Mouse (Mus musculus) heart, postnatal 10 days (tissue): ENCODE measurements around the gene Spint2. TPM values are rescaled to one million over a fixed set of nuclear protein-coding genes. Genes with fewer than 3 reads are reported as not detected.
A peak's percentile ranks its signal among the peaks of the same experiment; 100 is the strongest.
"Not testable (repeated sequence)": the region's sequence is repeated elsewhere in the genome, so short reads cannot be mapped to it uniquely, and the experiment has no call there.

Experiments used
- DNase-seq, 2 experiments: peaks; one replicate each; pipeline ENCODE4 v3.0.0; 2021
- intact Hi-C: fragments of 180-260 bp; cut with DNase I; formaldehyde crosslinking; loops from one replicate; pipeline ENCODE4 v1.15.1; 2025
- total RNA-seq, 2 experiments: library from RNA; stranded (reverse); gene quantifications; 2 replicates each; pipeline ENCODE4 v1.2.3; 2021

Gene Spint2
- total RNA-seq, 2 experiments from 2014 or later, result 53.3 to 62.7 TPM

- intact Hi-C loops, DNase-seq: not testable (repeated sequence)
These were observed 68.7 kb downstream of the Spint2 start for GRCm38 (mm10) chr7:29212775-29213560.

- intact Hi-C loops, result no loop called here
- peak in 1 of 2 experiments; percentile 17 for DNase-seq
These were observed 69.4 kb downstream of the Spint2 start for GRCm38 (mm10) chr7:29212199-29212765.

GRCm38 (mm10) chr7:29211415-29212198 lies 70.1 kb downstream of the Spint2 start:
- peak; percentile 88 to 89 for DNase-seq
- intact Hi-C loops, result no loop called here

GRCm38 (mm10) chr7:29211013-29211412 lies 70.7 kb downstream of the Spint2 start:
- intact Hi-C loops, DNase-seq: not testable (repeated sequence)

Other genes starting within 250 kb of the Spint2 start
- gene Ryr1, start 156.7 kb downstream of the Spint2 start, total RNA-seq, result under 1 TPM in 1 of 2 experiments, not detected in 1; 0.07 TPM
- 1 to 10 TPM; 1.1 to 2.1 TPM for gene Rasgrp4, start 147.1 kb downstream of the Spint2 start, total RNA-seq
- gene Fam98c, start 125.7 kb downstream of the Spint2 start, total RNA-seq, result 10 to 100 TPM; 13.7 to 15.4 TPM
- gene Ggn, start 111.7 kb downstream of the Spint2 start, total RNA-seq, result under 1 TPM; 0.55 to 0.57 TPM
- gene Spred3, start 111.5 kb downstream of the Spint2 start, total RNA-seq, result 1 to 10 TPM; 1.9 to 2.2 TPM
- 100 to 1,000 TPM; 173 to 179 TPM for gene Psmd8, start 101.2 kb downstream of the Spint2 start, total RNA-seq
- under 1 TPM; 0.45 to 0.67 TPM for gene Catsperg1, start 67.9 kb downstream of the Spint2 start, total RNA-seq
- 1 to 10 TPM; 4.2 to 5.8 TPM for gene Kcnk6, start 49.4 kb downstream of the Spint2 start, total RNA-seq
- gene Yif1b, start 43.6 kb downstream of the Spint2 start, total RNA-seq, result 10 to 100 TPM; 72.9 to 75.1 TPM
- 1 to 10 TPM; 2.6 to 3.5 TPM for gene 2200002D01Rik, start 33.4 kb downstream of the Spint2 start, total RNA-seq
- gene Ppp1r14a, start 7.4 kb upstream of the Spint2 start, total RNA-seq, result 10 to 100 TPM; 21.2 to 27.8 TPM
- 1 to 10 TPM in 1 of 2 experiments, under 1 TPM in 1; 0.45 to 2.1 TPM for gene Dpf1, start 22.0 kb upstream of the Spint2 start, total RNA-seq
- 10 to 100 TPM; 17.8 to 20.2 TPM for gene Sipa1l3, start 236.7 kb upstream of the Spint2 start, total RNA-seq